Mouse (Mus musculus) megakaryocyte, embryonic 14.5 days (primary cell): Measurements from ENCODE around the gene Rrp9. TPM values are rescaled to one million over a fixed set of nuclear protein-coding genes. Genes with fewer than 3 reads are reported as not detected.
A peak's percentile ranks its signal among the peaks of the same experiment; 100 is the strongest.

Source experiments
- H3K27me3 ChIP-seq: replicated peaks from 2 replicates; pipeline ENCODE3; 2012; ENCODE audit warnings: inconsistent platforms
- H3K36me3 ChIP-seq: replicated peaks from 2 replicates; pipeline ENCODE3; 2012; ENCODE audit warnings: low read length, inconsistent platforms, mixed read lengths
- H3K4me1 ChIP-seq: 2 replicates; pipeline ENCODE4 v1.6.1; 2012; ENCODE audit warnings: inconsistent platforms
- H3K4me3 ChIP-seq: replicated peaks from 2 replicates; pipeline ENCODE3; 2012; ENCODE audit warnings: moderate library complexity, mild to moderate bottlenecking, inconsistent platforms
- H3K9me3 ChIP-seq: 2 replicates; pipeline ENCODE4 v1.6.1; 2012; ENCODE audit warnings: inconsistent platforms
- FLI1 ChIP-seq: IDR thresholded peaks from 2 replicates; pipeline ENCODE4 v1.6.1; 2012; ENCODE audit warnings: low read length, inconsistent platforms, mixed read lengths
- GATA1 ChIP-seq: IDR thresholded peaks from 3 replicates; pipeline ENCODE4 v1.6.1; 2012; ENCODE audit warnings: mixed read lengths, low read length, inconsistent platforms, borderline replicate concordance
- polyA plus RNA-seq: library from polyadenylated mRNA; stranded (reverse); fragments of >175 nt; gene quantifications from 2 replicates; pipeline ENCODE4 v1.2.3, GENCODE M21; 2012; ENCODE audit warnings: low replicate concordance; ENCODE audit not compliant: insufficient read depth

Gene Rrp9
- polyA plus RNA-seq, 1 experiment = 198 TPM

GRCm38 (mm10) chr9:106513566-106513965 lies 37.8 kb downstream of the Rrp9 start:
- H3K27me3 ChIP-seq = peaks cover 4% of the 10 kb centered on the region
- H3K9me3 ChIP-seq = no peaks in the 10 kb centered on the region
- peaks cover 48% of the 10 kb centered on the region for H3K4me1 ChIP-seq
- peaks cover 3% of the 10 kb centered on the region for H3K36me3 ChIP-seq
- TF ChIP-seq GATA1 = no peak
- no peak for TF ChIP-seq FLI1
- H3K4me3 ChIP-seq = no peak overlapping the region

- H3K9me3 ChIP-seq = no peaks in the 10 kb centered on the region
- peaks cover 48% of the 10 kb centered on the region for H3K4me1 ChIP-seq
- H3K27me3 ChIP-seq = peaks cover 4% of the 10 kb centered on the region
- peaks cover 3% of the 10 kb centered on the region for H3K36me3 ChIP-seq
- no peak within 1 kb of the TSS for H3K4me3 ChIP-seq
- TF ChIP-seq FLI1 = no peak
- no peak for TF ChIP-seq GATA1
Observed at GRCm38 (mm10) chr9:106514273-106514672, 38.5 kb downstream of the Rrp9 start, which contains the start of gene Iqcf5. Gene Iqcf5, plus strand, starts transcription at chr9:106514573.

- TF ChIP-seq FLI1 (no peak), GATA1 (no peak)
- peaks cover 3% of the 10 kb centered on the region for H3K36me3 ChIP-seq
- H3K4me3 ChIP-seq = no peak overlapping the region
- H3K27me3 ChIP-seq = peaks cover 4% of the 10 kb centered on the region
- peaks cover 36% of the 10 kb centered on the region for H3K4me1 ChIP-seq
- H3K9me3 ChIP-seq = no peaks in the 10 kb centered on the region
Observed at GRCm38 (mm10) chr9:106519433-106519832, 43.7 kb downstream of the Rrp9 start.

DNA sequence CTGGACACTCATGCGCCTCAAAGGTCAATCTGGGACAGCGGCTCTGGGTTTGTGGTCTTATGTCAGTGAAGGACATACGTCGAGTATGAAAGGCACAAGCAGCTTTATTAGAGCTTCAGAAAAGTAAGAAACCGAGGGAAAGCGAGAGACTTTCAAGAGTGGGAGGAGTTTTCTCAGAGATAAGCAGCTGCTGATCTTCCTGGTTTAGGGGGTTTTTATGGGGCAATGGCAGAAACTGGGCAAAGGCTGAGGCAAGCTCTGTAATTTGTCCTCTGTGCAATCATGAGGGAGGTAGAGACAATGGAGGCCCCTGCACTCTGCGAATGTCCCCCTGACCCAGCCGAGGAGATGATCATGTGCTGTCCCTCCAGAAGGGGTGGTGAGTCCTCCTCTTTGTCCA lies 44.1 kb downstream of the Rrp9 start:
- TF ChIP-seq GATA1 (no peak), FLI1 (no peak)
- H3K27me3 ChIP-seq = peaks cover 5% of the 10 kb centered on the region
- peak overlapping the region; percentile 67 for H3K4me3 ChIP-seq
- no peaks in the 10 kb centered on the region for H3K9me3 ChIP-seq
- peaks cover 3% of the 10 kb centered on the region for H3K36me3 ChIP-seq
- H3K4me1 ChIP-seq = peaks cover 36% of the 10 kb centered on the region

GRCm38 (mm10) chr9:106531833-106532232 lies 56.1 kb downstream of the Rrp9 start:
- Histone ChIP-seq H3K4me1 (peaks cover 18% of the 10 kb centered on the region), H3K9me3 (0 out of 2 replicates have a peak, but pooled peaks cover 5% of the 10 kb centered on the region), H3K27me3 (peaks cover 10% of the 10 kb centered on the region), H3K4me3 (no peak overlapping the region), H3K36me3 (no peaks in the 10 kb centered on the region)
- no peak for TF ChIP-seq GATA1
- TF ChIP-seq FLI1 = no peak

DNA sequence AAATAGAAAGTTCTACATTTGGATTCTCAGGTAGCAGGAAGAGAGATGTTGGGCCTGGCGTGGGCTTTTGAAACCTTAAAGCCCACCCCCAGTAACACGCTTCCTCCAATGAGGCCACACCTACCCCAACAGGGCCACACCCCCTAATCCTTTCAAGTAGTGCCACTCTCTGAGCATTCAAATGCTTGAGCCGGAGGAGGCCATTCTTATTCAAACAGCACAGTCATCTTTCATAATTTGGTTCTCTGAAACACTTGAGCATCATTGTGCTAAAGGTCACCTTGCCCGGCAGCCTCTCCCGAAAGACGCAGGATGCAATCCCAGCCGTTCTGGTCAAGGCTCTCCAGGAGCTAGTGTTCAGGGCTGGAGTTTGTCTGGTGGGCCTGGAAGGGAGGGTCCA lies 58.5 kb downstream of the Rrp9 start:
- Histone ChIP-seq H3K4me1 (peaks cover 9% of the 10 kb centered on the region), H3K9me3 (0 out of 2 replicates have a peak, but pooled peaks cover 5% of the 10 kb centered on the region), H3K4me3 (no peak overlapping the region), H3K36me3 (no peaks in the 10 kb centered on the region), H3K27me3 (peaks cover under 1% of the 10 kb centered on the region)
- TF ChIP-seq GATA1 = no peak

DNA sequence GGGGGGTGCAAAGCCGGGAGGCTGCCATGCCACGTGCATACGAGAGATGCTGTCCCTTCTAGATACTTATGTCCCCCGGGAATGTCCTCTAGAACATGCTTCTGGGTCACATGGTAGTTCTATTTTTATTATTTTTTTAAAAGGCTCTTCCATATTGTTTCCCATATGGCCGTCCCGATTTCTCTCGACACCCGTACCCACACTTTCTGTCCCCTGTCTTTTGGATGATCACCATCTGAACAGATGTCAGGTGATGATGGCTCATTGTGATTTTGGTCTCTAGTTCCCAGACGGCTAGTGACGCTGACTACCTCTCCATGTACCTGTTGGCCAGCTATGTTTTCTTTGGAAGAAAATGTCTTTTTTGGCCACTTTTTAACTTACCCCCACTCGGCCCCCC lies 59.2 kb downstream of the Rrp9 start:
- H3K4me3 ChIP-seq = no peak overlapping the region
- peaks cover 8% of the 10 kb centered on the region for H3K9me3 ChIP-seq
- TF ChIP-seq GATA1 = no peak
- TF ChIP-seq FLI1 = no peak
- peaks cover 8% of the 10 kb centered on the region for H3K4me1 ChIP-seq
- no peaks in the 10 kb centered on the region for H3K27me3 ChIP-seq
- H3K36me3 ChIP-seq = no peaks in the 10 kb centered on the region

Other genes starting within 250 kb of the Rrp9 start
- 13.1 and 14.8 TPM in 2 replicates for gene Alas1, start 227.3 kb upstream of the Rrp9 start, polyA plus RNA-seq
- gene Poc1a, start 194.9 kb upstream of the Rrp9 start, polyA plus RNA-seq = 3.5 and 6.6 TPM in 2 replicates
- gene Dusp7, start 107.3 kb upstream of the Rrp9 start, polyA plus RNA-seq = 6.2 and 7.5 TPM in 2 replicates
- 30.4 and 41.5 TPM in 2 replicates for gene Rpl29, start 46.5 kb upstream of the Rrp9 start, polyA plus RNA-seq
- 3.3 and 4.4 TPM in 2 replicates for gene Acy1, start 37.6 kb upstream of the Rrp9 start, polyA plus RNA-seq
- gene Abhd14b, start 28.5 kb upstream of the Rrp9 start, polyA plus RNA-seq = 2.4 TPM in 1 of 2 replicates, not detected in the other
- gene Abhd14a, start 28.3 kb upstream of the Rrp9 start, polyA plus RNA-seq = 3.3 and 10.6 TPM in 2 replicates
- 33.5 and 43.6 TPM in 2 replicates for gene Pcbp4, start 22.7 kb upstream of the Rrp9 start, polyA plus RNA-seq
- 0.39 TPM in 1 of 2 replicates, not detected in the other for gene Gpr62, start 10.0 kb upstream of the Rrp9 start, polyA plus RNA-seq
- 2.6 and 5.6 TPM in 2 replicates for gene Parp3, start 986 bp downstream of the Rrp9 start, polyA plus RNA-seq
- gene Iqcf1, start 24.0 kb downstream of the Rrp9 start, polyA plus RNA-seq = not detected in 2 replicates
- gene Iqcf5, start 38.6 kb downstream of the Rrp9 start, polyA plus RNA-seq = not detected in 2 replicates
- not detected in 2 replicates for gene Iqcf3, start 85.7 kb downstream of the Rrp9 start, polyA plus RNA-seq
- not detected in 2 replicates for gene Iqcf4, start 95.0 kb downstream of the Rrp9 start, polyA plus RNA-seq
- gene Iqcf6, start 150.6 kb downstream of the Rrp9 start, polyA plus RNA-seq = not detected in 2 replicates
- not detected in 2 replicates for gene Grm2, start 180.1 kb downstream of the Rrp9 start, polyA plus RNA-seq
- 87.2 and 196 TPM in 2 replicates for gene Tex264, start 210.0 kb downstream of the Rrp9 start, polyA plus RNA-seq